Mouse (Mus musculus) bone marrow, adult 2 months (tissue): ENCODE data around the gene Lpin2. TPM values are rescaled to one million over a fixed set of nuclear protein-coding genes. Genes with fewer than 3 reads are reported as not detected.

Source experiments
- H3K27ac ChIP-seq: fragments of 200-500 bp; 2 replicates; pipeline ENCODE4 v1.5.1; 2012; ENCODE audit warnings: low read depth, mild to moderate bottlenecking, control low read depth, inconsistent platforms, low read length; ENCODE audit not compliant: control insufficient read depth, poor library complexity, insufficient read depth
- H3K4me1 ChIP-seq: fragments of 200-500 bp; 2 replicates; pipeline ENCODE4 v1.6.1; 2011; ENCODE audit warnings: low read length; ENCODE audit not compliant: control insufficient read depth, insufficient read depth
- H3K4me3 ChIP-seq: fragments of 200-500 bp; replicated peaks from 2 replicates; pipeline ENCODE3; 2011; ENCODE audit warnings: mild to moderate bottlenecking, low read depth, low read length, control low read depth; ENCODE audit not compliant: control insufficient read depth
- CTCF ChIP-seq: fragments of 200-500 bp; IDR thresholded peaks from 2 replicates; pipeline ENCODE4 v1.5.1; 2011; ENCODE audit warnings: low read length, control low read depth; ENCODE audit not compliant: control insufficient read depth, insufficient read depth
- POLR2A ChIP-seq: fragments of 200-500 bp; IDR thresholded peaks from 2 replicates; pipeline ENCODE4 v1.6.1; 2011; ENCODE audit warnings: low read depth, mild to moderate bottlenecking, control low read depth, low read length, borderline replicate concordance; ENCODE audit not compliant: control insufficient read depth
- WGBS: fragments of 180-500 bp; shearing (Covaris S2); methylation state at CpG from one replicate; pipeline ENCODE4 v1.1.7; 2018; 5-methylcytosine and 5-hydroxymethylcytosine counted together
- polyA plus RNA-seq: library from polyadenylated mRNA; stranded (reverse); fragments of >200 nt; gene quantifications from 2 replicates; pipeline ENCODE4 v1.2.4, GENCODE M21; 2011; ENCODE audit warnings: low replicate concordance; ENCODE audit not compliant: missing spikeins, insufficient read depth, insufficient read length

The Lpin2 gene
- polyA plus RNA-seq, 1 experiment: 70.4 TPM

DNA sequence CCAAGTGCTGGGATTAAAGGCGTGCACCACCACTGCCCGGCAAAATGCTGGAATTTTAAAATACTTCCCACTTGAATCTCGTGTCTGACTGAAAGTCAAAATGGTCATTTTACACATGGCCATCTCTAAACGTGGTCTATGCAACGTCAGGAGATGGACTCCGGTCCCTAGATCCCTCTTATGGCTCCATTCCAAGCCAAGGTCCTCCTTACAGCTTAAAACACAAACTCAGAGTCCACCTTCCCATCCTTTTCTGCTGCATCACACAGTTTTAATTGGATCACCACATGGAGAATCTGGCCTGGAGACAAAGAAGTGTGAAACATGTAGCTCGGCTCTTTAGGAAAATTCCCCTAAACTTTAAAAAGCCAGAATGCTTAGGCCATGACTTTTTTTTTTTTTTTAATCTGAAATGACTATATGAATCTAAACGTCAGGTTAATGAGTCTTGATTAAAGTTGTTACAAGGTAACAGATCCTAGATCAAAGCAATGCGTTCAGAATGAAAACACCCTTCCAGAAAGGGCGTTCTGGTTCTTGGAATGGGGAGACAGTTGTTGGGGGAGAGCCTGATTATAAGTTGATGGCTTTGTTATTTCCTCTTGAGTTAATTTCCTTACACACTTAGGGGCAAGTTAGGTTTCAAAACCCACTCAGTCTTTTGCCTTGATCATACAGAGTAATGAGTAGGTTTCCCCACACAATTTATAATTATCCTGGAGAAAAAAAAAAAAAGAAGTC is 106.6 kb downstream of the Lpin2 start:
- Histone ChIP-seq H3K4me3 (no peak overlapping the region), H3K4me1 (peaks cover 24% of the 10 kb centered on the region), H3K27ac (peak overlapping the region; percentile 43; the same call in 1 of the 2 replicates)
- TF ChIP-seq POLR2A (no peak), CTCF (no peak)
- 72% methylated on average over 10 of the region's 10 CpGs for WGBS

DNA sequence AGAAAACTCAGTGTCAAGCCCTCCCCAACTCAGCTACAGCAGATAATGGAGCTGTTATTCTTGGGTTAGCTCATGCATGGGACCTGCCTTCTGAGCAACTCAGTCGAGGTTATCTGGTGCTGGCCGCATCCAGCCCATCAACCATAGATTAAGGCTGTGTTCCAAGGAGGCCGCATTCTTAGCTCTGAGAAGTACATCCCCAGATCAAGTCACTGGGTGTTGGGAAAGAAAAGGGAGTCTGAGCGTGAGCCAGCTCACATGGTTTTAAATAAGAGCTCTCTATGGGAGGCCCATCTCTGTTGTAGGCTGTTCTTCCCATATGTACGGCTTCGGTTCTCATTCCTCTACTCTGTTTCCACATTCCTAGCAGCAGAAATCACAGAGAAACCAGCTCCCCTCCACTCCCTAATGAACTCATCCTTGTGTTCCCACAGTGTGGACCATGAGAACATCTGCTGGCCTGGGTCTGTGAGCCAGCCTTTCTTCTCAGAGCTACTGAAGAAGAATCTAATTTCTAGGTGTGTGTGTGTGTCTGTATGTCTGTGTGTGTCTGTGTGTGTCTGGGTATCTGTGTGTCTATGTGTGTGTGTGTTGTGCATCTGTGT is 107.3 kb downstream of the Lpin2 start:
- 68% methylated on average over 6 of the region's 6 CpGs for WGBS
- H3K4me1 ChIP-seq: peaks cover 27% of the 10 kb centered on the region
- H3K27ac ChIP-seq: peak overlapping the region; percentile 77
- TF ChIP-seq POLR2A (no peak), CTCF (no peak)
- H3K4me3 ChIP-seq: no peak overlapping the region

DNA sequence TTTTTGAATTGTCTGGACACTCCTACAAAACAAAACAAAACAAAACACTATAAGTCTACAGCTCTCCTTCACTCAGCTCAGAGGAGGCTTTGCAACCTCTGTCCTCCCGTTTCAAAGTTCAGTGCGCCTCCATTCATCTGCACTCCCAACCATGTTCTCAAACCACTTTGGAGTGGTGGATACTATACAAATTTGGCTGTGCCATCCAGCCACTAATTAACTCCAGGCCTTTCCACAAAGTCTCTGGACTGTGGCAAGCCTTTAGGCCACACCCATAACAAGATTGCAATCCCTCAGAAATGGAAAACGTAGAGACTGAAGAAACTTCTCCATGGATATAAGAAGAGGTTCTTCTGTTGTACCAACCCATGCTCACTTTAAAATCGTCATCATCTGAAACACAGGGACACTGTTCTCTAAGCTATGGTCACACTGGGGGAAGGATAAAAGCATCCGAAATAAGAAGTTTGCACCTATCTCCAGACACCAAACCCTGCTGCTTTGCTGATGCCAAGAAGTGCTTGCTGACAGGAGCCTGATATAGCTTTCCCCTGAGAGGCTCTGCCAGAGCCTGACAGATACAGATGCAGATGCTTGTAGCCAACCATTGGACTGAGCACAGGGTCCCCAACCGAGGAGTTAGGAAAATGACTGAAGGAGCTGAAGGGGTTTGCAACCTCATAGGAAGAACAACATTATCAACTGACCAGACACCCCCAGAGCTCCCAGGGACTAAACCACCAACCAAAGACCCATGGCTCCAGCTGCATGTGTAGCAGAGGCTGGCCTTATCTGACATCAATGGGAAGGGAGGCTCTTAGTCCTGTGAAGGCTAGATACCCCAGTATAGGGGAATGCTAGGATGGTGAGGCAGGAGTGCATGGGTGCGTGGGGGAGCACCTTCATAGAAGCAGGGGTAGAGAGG is 108.4 kb downstream of the Lpin2 start:
- Histone ChIP-seq H3K4me1 (peaks cover 30% of the 10 kb centered on the region), H3K4me3 (no peak overlapping the region), H3K27ac (peak overlapping the region; percentile 77)
- TF ChIP-seq CTCF: no peak
- TF ChIP-seq POLR2A: no peak
- 57% methylated on average over 7 of the region's 7 CpGs for WGBS

DNA sequence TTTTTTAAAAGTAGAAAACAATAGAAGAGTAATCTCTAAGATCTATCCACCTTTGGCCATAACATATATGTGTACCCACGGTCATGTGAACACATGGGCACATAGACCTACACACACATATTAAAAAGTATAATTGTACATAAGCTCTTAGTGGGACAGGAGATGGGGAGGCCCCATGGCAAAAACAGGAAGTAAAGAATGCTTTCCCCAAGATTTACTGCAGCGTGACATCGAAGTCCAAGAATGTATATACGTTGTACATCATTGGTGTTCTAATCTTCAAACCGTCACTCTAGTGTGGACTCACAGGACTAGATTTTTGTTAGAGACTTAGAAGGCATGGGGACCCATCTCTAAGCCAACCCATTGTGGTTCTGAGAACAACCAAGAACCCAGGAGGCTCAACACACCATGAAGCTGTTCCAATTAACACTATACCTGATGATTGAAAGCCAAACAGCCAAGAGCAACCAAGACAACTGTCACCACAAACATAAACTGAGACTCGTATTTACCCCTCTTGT is 109.6 kb downstream of the Lpin2 start:
- 40% methylated on average over 6 of the region's 6 CpGs for WGBS
- Histone ChIP-seq H3K27ac (no peak overlapping the region), H3K4me3 (no peak overlapping the region), H3K4me1 (peaks cover 30% of the 10 kb centered on the region)
- TF ChIP-seq POLR2A (no peak), CTCF (no peak)

DNA sequence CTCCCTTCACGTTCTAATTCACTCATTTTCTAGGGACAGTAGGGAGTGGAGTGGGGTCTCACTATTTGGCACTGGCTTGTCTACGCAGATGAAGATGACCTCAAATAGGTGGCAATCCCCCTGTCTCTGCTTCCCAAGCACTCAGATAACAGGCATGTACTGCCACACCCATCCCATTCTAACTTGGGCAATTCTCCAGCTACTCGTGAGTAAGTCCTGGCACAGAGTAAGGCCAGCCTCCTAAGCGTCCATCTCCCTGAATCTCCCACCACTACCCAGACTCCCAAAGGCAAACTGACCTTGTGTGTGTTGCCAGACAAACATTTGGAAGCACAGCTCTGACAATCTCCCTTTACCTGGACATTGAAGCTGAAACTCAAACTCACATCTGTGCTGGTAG is 110.5 kb downstream of the Lpin2 start:
- WGBS: 64% methylated on average over 4 of the region's 4 CpGs
- Histone ChIP-seq H3K4me1 (peaks cover 24% of the 10 kb centered on the region), H3K4me3 (no peak overlapping the region), H3K27ac (peak overlapping the region; percentile 13; the same call in 1 of the 2 replicates)
- TF ChIP-seq CTCF (no peak), POLR2A (no peak)

DNA sequence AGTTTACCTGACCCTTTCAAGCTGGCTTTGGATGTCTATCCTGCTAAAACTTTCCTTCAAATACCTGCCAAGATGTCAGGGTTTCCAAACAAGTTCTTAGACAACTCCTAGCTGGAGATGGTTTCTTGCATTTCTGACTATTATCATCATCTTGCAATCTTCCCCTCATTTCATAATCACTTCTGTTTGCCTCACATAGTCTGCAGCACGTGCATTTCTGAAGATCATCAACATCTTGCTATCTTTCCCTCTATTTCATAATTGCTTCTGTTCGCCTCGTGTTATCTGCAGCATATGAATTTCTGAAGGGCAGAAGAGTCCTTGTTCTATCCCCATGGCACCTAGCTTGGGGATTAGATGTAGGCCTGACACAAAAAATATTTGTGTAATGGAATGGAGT is 112.2 kb downstream of the Lpin2 start:
- TF ChIP-seq POLR2A (no peak), CTCF (no peak)
- Histone ChIP-seq H3K27ac (no peak overlapping the region; the same call in 1 of the 2 replicates), H3K4me1 (peaks cover 24% of the 10 kb centered on the region), H3K4me3 (no peak overlapping the region)
- WGBS: 15% methylated on average over 3 of the region's 3 CpGs

Other genes with a start within 250 kb of the Lpin2 start
- gene Myom1, start 179.9 kb upstream of the Lpin2 start, polyA plus RNA-seq: 88.3 and 111 TPM in 2 replicates
- 53.9 and 119 TPM in 2 replicates for gene Myl12a, start 179.7 kb upstream of the Lpin2 start, polyA plus RNA-seq
- gene Emilin2, start 129.4 kb downstream of the Lpin2 start, polyA plus RNA-seq: 33.0 and 38.7 TPM in 2 replicates